Mouse (Mus musculus): Measurements from ENCODE around the gene Dapk2.
"Not testable (repeated sequence)": the region's sequence is repeated elsewhere in the genome, so short reads cannot be mapped to it uniquely, and the experiment has no call there.

Gene Dapk2

DNA sequence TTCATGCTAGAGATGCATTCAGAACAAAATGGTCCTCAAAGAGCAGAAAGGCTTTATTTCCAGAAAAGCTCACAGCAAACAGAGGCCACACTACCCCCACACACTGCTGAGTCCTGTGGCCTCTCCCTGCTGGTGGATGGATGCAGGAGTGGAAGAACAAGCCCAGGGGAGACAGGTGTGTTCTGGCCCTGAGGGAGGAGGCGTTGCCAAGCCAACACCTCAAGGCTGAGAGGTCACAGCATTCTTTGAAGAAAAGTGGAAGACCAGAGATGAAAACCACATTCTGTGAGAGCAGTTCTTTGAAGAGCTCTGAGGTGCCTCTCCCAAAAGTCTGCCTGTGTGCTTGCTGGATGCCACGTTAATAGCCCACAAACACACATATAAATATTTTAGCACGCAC lies 116.6 kb downstream of the Dapk2 start:
- in situ Hi-C loops (cut with MboI, MseI): no loop called here

DNA sequence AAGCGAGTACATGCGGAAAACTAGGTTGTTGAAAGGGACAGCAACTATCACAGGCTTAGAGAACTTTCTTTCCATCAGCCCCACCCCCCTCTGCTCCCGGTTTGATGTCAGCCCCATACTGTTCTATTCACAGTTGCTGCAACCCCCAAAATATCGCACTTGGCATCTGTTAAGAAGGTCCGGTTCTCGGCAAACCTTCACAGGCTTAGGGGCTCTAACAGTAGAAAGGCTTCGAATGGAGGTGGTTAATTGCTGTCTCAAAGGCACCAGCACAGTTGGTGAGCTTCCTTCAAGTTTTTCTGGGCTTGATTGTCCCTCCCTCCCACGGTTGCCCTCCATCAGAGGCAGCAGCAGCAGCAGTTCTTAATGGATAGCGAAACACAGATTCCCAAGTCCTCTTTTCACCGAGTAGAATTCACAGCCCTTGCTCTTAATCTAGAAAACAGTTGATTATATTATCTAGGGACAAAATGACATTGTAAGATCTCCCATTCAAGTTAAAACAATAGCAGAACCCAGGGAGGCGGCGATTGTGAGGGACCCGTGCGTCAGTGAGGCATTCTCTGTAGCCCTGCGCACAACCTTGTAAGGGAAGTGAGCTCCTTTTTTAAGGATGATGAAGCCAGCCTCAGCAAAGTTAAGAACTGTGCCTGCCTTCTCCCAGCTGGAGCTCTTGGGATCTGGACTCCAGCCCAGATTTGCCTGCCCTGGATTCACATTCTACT lies 117.4 kb downstream of the Dapk2 start:
- in situ Hi-C loops (cut with MboI, MseI): no loop called here

DNA sequence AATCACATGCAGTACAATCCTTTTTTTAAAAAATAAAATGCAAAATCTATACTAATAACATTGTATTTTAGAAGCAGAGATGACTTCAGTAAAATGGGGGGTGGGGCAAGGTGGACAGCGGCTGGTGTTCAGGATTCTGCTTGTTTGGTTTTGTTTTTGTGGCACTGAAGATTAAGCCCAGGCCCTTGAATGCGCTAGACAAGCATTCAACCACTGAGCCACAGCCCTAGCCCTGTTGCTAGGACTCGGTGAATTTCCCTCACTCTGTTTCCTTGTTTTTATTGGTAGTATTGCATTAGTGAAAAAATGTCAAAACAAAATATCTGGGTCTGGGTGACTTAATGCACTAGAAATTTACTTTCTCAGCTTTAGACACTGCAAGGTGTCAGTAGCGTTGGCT lies 118.0 kb downstream of the Dapk2 start:
- in situ Hi-C loops (cut with MboI, MseI): no loop called here

DNA sequence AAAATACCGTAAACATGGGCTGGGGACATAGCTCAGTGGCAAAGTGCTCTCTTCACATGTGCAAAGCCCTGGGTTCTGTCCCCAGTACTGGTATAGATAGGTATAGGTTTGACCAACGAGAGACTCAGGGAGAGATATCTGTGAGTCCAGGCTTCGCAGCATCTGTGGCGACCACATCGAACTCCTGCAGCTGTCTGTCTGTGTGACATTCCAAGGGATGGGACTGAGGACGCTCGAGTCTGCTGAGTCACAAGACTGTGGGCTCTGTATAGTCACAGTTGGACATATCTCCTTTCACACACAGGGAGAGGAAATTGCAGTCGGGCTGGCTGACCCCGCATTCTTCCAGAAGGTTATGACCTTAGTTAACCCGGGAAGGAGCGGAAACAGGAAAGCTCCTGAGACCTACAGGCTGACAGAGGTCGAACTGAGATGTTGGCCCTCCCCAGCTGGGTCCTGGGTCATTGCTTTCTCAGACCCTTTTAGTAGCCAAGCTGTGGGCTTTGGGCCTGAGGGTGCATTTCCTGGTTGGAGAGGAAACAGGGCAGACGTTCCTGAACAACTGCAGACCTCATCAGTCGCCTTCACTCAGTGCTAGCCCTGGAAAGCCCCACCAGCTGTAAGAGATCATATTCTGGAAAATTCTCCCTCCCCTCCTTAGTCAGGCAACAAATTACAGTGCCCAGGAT lies 118.8 kb downstream of the Dapk2 start:
- in situ Hi-C loops (cut with MboI, MseI): no loop called here

DNA sequence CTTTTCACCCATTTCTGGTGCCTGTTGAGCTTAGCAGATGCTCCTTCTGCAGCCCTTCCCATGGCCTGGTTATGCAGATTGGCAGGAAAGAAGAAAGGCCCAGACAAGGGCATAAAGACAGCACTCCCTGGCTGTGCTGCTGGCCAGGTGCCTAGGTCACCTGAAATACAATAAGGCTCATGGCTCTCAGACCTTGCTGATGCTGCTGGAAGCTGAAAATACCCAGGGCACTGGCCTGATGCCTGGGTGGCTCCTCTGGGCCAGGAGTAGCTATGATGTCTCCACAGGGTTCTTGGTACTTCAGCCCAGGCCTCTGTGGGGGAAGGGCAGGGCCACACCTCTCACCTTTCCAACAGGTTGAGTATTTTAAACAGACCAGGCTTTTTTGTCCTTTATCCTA lies 121.6 kb downstream of the Dapk2 start:
- in situ Hi-C loops (cut with MboI, MseI): no loop called here

DNA sequence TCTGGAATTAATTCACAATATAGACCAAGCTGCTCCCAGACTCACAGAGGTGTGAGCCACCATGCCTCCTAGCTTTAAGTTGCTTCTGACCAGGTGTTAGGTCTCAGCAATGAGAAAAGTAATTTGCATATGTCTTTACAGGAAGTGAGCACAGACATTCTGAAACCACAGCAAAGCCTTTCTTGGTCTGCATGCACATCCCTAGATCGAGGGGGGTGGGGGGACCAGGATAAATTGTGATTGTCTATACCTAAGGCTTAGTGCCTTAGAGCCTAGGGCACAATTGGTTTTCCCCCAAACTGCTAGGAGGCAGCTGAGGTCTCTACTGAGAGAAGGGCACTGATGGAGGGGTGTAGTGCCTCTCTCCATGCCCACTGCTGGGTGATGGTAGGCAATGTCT lies 122.5 kb downstream of the Dapk2 start:
- in situ Hi-C loops (cut with MboI, MseI): no loop called here

DNA sequence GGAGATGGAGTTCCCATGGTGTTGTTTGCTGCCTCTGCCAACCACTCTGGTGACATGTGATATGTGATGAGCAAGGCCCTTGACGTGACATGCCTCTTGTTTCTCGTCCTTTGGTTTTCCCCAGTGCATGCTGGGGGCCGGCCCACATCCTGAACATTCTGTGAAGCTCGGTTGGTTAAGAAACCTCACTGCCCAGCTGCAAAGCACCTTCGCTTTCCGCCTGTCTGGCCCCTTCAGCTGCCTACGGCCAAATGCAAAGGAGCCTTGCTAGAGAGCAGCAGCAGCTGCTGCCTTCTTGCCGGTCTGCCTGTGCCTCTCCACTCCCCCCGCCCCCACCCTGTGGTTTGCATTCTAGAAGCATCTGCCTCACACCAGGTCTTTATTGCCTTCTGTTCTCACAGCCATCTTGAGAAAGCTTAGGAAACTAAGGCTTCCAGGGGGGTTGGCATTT lies 123.5 kb downstream of the Dapk2 start:
- in situ Hi-C loops (cut with MboI, MseI): no loop called here

DNA sequence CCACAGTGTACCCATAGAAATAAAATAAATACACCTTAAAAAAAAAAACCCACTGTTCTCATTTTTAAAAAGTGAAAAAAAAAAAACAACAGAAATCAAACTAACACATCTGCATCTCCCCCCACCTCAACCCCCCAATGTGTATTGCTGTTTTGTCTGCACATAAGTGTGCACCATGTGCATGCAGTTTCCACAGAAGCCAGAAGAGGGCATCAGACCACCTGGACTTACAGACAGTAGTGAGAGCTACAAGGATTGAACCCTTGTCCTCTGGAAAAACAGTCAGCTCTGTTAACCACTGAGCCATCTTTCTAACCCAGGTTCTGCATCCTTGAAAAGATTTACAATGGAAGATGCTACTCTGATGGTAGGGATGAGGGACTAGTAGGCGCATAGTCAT lies 124.6 kb downstream of the Dapk2 start:
- in situ Hi-C loops (cut with MboI, MseI): no loop called here

DNA sequence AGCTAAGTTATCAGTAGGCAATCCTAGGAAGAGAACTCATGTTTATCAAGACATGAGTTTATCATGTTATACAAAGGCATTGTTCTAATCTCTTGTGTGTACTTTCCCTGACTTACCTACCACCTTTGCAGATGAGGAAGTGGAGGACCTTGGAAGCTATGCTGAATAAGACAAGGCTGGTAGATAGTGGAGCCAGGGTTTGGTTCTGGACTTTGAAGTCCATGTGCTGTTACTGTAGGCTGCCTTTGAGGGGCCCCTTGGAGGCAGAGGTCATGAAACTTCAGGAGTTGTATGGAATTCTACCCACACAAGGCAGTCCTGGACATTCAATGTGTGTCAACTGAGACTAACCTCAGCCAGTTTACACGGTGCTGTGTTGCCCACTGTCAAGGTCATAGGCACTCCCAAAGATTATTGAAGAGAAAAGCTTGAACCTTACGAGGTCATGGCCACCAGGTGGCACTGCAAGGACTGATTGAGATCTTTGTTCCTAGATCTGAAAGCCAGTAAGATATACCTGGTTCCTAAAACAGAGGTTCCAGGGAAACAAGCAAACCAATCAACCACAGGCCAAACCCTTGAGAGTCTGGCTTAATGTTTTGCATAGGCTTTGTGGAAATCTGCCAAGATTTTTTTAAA lies 125.7 kb downstream of the Dapk2 start:
- in situ Hi-C loops (cut with MboI, MseI): no loop called here

DNA sequence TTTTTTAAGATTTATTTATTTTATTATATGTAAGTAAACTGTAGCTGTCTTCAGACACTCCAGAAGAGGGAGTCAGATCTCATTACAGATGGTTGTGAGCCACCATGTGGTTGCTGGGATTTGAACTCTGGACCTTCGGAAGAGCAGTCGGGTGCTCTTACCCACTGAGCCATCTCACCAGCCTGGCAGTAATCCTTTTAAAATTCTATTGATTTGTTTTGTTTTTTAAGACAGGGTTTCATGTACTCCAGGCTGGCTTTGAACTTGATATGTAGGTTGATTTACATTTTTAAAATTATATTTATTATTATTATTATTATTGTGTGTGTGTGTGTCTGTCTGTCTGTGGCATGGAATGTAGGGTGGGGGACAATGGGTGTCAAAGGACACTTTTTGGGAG lies 127.2 kb downstream of the Dapk2 start:
- in situ Hi-C loops (cut with MboI, MseI): not testable (repeated sequence)

DNA sequence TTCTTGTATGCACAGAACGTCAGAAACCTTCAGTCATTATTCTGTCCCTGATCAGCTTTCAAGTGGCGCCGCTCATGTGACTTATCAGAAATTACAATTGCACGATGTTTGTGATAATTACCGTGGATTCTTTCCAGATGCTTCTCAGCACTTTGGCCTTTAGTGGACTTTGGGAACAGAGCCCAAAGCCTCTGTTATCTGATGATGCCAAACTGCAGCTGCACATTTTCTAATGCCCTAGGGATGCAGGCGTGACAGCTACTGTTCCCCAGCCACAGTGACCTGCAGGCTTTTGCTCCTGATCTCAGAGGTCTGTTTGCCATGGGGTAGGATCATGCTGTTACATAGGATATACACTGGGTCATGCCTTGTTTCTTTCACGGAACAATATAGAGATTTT lies 127.9 kb downstream of the Dapk2 start:
- in situ Hi-C loops (cut with MboI, MseI): no loop called here

DNA sequence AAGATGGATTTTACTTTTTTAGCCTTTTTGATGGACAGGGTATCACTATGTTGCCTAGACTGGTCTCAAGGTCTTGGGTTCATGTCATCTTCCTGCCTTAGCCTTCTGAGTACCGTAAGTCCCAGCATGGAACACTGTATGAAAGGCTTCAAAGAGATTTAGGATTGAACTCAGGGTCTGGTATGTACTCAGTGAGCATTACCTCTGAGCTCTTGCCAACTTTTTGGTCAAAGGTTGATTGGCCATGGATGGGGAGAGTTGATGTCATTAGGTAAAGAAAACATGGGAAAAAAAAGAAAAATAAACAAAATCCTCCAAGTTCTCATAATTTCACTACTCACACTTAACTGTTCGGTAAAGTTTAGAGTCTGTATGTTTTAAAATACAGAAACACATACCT lies 132.7 kb downstream of the Dapk2 start:
- in situ Hi-C loops (cut with MboI, MseI): no loop called here

DNA sequence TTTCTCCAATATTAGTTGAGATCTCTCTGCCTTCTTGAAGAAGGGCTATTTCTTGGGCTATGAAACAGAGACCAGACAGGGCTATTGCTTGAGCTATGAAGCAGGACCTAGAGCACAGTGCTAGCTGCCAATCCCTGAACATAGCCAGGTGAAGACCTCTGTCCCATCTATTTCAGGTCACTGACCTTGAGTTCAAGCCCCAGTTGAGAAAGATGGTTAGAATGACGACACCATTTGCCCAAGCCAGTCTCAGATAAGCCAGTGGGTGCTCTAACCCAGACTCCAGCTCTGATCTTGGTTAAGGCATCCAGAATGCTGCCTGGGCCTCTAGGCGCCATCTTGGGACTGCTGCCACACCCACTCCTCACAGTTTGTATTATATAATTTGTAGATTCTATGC lies 135.3 kb downstream of the Dapk2 start:
- in situ Hi-C loops (cut with MboI, MseI): no loop called here

DNA sequence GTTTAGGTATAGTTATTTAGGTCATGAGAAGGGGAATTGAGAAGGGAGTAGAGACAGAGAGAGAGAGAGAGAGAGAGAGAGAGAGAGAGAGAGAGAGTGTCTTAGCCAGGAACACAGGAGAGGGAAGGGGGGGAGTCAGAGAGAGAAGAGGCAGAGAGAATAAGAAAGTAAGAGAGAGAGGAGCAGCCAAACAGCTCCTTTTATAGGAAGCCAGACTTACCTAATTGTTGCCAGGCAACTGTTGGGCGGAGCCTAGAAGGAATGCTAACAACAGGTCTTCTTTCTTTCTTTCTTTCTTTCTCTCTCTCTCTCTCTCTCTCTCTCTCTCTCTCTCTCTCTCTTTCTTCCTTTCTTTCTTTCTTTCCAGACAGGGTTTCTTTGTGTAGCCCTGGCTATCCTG lies 136.2 kb downstream of the Dapk2 start:
- in situ Hi-C loops (cut with MboI, MseI): no loop called here

DNA sequence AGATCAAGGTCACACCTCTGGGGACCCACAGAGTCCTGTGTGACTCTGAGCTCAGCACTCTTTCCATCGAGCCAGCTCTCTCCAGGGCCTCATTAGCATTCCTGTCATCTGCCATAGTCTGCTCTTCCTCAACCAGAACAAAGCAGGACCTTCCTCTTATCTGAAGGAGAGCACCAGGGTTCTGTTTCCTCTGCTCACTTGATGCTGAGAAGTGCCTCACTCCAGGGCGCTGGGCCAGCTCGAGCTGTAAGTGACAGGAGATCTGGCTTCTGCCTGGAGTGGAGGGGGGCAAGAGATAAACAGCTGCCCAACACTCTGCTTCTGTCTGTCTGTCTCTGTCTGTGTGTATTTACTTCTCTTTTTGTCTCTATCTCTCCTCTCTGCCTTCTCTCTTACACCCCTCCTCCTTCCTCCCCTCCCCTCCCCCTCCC lies 137.0 kb downstream of the Dapk2 start:
- in situ Hi-C loops (cut with MboI, MseI): no loop called here

DNA sequence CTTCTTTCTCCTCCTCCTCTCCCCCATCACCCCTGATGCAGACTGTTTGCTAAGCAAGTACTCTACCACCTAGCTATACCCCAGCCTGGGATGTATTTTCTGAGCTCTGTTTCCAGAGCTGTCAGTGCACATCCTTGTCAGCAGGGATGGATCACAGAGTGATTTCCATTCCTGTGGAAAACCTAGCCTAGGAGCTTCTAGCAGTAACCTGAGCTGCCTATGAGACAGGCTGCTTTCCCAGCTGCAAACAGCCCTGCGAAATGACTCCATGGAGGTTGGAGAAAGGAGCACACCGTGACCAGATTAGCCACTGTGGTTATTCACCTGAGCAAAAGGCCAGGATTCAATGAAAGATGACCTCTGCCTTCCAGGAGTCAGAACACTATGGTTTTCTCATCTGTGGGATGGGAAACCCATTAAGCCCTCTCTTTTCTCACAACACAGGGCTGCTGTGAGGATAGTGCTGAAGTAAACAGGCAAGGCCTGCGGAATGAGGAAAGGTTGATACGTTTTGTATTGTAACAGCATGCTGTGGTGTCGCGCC lies 137.6 kb downstream of the Dapk2 start:
- in situ Hi-C loops (cut with MboI, MseI): no loop called here

DNA sequence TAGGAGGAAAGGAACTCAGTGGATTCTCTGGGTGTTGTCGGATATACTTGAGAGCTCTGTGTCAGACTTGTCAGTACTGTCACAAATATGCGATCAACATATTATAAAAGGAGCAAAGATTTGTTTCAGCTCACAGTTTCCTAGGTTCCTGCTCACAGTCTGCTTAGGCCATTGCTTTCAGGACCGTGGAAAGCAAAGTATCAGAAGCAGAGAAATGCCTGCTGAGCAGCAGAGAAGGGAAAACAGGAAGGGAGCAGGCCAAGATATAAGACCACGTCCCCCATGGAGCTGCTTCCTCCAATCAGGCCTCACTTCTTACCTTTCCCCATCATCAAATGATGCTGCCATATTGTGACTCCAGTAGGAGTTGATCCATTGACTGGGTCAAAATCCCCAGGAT lies 140.8 kb downstream of the Dapk2 start:
- in situ Hi-C loops (cut with MboI, MseI): no loop called here

DNA sequence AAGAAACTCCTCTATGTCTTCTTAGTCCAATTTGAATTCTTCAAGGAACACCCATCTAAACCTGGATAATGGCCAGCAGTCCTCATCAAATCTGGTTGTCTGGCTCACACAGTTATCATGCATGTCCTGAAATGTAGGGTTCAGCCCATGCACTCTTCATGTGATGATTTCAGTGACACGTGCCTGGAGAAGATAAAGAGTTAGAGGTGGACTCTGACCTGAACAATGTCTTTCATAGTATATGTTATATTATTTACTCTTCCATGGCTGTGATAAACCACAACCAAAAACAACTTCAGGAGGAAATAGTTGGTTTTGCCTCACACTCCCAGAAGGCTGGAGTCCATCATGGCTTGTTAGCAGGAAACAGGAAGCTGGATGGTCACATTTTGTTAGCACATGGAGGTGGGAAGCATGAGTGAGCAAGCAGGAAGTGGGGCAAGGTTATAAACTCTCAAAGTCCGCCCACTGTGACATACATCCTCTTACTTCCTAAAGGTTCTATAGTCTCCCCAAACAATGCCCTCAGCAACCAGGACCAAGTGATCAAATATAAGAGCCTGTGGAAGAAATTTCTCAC lies 142.5 kb downstream of the Dapk2 start:
- in situ Hi-C loops (cut with MboI, MseI): no loop called here

DNA sequence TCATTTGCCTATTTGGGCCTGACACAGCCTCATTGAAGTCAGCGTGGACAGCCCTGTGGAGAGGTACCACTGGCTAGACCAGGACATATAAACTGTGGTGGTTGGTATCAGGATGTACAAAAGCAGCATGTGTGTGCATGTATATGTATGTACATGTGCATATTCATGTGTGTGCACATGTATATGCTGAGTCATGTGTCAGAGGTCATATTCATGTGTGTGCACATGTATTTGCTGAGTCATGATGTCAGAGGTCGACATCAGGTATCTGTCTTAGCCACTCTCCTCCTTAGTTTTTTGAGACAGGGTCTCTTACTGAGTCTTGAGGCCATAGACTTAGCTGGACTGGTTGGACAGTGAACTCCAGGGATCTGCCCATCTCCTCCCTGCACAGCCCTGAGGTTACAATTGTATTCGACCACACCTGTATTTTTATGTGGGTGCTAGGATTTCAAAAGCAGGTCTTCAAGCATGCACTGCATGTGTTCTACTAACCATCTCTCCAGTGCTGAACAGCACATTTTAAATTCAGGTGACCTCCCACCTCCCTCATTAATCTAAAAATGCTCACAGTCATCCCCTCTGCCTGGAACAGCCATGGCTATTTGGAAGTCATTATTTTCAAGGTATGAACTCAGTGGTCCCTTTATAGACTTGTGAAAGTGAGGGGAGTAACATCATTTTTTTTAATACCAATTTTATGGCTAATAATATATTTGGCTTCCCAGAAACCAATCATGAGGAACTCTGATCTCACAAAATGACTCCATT lies 146.5 kb downstream of the Dapk2 start:
- in situ Hi-C loops (cut with MboI, MseI): no loop called here

DNA sequence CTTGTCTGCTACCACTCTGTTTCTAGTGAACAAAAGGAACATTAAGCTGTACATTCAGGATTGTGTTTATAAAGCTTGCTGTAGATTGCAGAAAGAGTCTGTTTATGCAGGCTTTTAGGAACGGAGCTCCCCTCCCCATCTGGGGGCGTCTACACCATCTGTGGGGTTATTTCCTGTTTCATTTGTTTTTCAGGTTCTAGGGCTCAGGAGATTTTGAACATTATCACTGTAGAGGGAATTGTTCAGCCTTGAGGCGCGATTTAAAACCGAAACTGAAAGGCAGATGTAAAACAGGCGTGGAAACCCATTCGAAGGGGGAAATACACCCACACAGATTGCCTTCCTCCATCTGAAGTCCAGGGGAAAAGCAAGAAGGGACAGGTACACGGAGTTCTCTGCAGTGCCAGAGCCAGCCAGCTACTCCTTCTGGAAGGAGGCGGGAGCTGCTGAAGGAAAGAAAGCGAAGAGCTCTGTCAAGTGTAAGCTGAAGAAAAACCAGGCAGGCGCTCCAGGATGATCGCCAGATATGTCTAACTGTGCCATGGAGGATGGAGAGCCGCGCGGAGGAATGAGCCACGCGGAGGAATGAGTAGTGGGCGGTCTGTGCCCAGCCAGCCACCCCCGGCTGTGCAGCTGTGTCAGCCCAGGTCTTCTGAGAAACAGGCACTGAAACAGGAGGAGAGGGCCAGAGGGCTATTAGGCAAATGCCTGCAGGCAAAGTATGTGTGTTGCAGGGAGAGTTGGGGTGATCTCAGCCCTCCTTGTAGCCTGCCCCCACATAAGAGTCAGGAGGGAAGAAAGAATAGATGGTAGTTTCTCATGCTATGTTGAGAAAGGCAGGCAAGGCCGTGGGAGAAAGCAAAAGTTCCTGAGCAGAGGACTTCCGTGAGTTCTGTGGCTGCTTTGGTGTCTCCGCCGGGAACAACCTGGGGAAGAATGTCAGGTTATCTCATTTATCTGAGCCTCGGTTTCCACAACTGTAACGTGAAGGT lies 147.4 kb downstream of the Dapk2 start:
- in situ Hi-C loops (cut with MboI, MseI): no loop called here

Data from T-helper 2 cell (primary cell).